Mouse (Mus musculus) midbrain, embryonic 16.5 days (tissue): ENCODE results near the gene Abcb8. TPM values are rescaled to one million over a fixed set of nuclear protein-coding genes. Genes with fewer than 3 reads are reported as not detected.
A peak's percentile ranks its signal among the peaks of the same experiment; 100 is the strongest.

ENCODE experiments used
- ATAC-seq: fragments of 200-750 bp; cut with Nextera tagmentation; 2 replicates; pipeline ENCODE4 v1.8.0; 2017; ENCODE audit warnings: moderate TSS enrichment
- H3K27ac ChIP-seq: fragments of 300-500 bp; sonication (generic); 2 replicates; pipeline ENCODE4 v1.5.1; 2014; ENCODE audit warnings: mild to moderate bottlenecking, low read length, mixed read lengths
- H3K27me3 ChIP-seq: fragments of 300-500 bp; sonication (generic); 2 replicates; pipeline ENCODE4 v1.6.1; 2014; ENCODE audit warnings: low read depth, low read length, mixed read lengths; ENCODE audit not compliant: control insufficient read depth, insufficient read depth
- H3K36me3 ChIP-seq: fragments of 300-500 bp; sonication (generic); 2 replicates; pipeline ENCODE4 v1.6.1; 2014; ENCODE audit warnings: mild to moderate bottlenecking, low read length, moderate library complexity, mixed read lengths; ENCODE audit not compliant: control insufficient read depth, insufficient read depth
- H3K4me1 ChIP-seq: fragments of 300-500 bp; sonication (generic); 2 replicates; pipeline ENCODE4 v1.6.1; 2014; ENCODE audit warnings: mild to moderate bottlenecking, low read length, mixed read lengths; ENCODE audit not compliant: control insufficient read depth, insufficient read depth
- H3K4me2 ChIP-seq: fragments of 300-500 bp; sonication (generic); 2 replicates; pipeline ENCODE4 v1.6.1; 2014; ENCODE audit warnings: mild to moderate bottlenecking, low read length, mixed read lengths
- H3K4me3 ChIP-seq: fragments of 300-500 bp; sonication (generic); 2 replicates; pipeline ENCODE4 v1.5.1; 2014; ENCODE audit warnings: low read depth, mild to moderate bottlenecking, low read length, moderate library complexity, mixed read lengths
- H3K9ac ChIP-seq: fragments of 300-500 bp; sonication (generic); 2 replicates; pipeline ENCODE4 v1.6.1; 2014; ENCODE audit warnings: low read depth, low read length, mixed read lengths
- H3K9me3 ChIP-seq: fragments of 300-500 bp; sonication (generic); replicated peaks from 2 replicates; pipeline ENCODE4 v1.6.1; 2014; ENCODE audit warnings: mild to moderate bottlenecking, low read length, mixed read lengths; ENCODE audit not compliant: control insufficient read depth, poor library complexity, severe bottlenecking
- WGBS: fragments of 180-500 bp; shearing (Covaris S2); extraction: QIAGEN DNeasy Blood & Tissue Kit; methylation state at CpG from one replicate; pipeline ENCODE4 v1.1.7; 2014; 5-methylcytosine and 5-hydroxymethylcytosine counted together
- polyA plus RNA-seq: library from polyadenylated mRNA; unstranded; fragments of >200 nt; fragmentation: Nextera tagmentation; extraction: Ambion mirVana; gene quantifications from 2 replicates; pipeline ENCODE4 v1.2.1, GENCODE M21; 2015

Gene Abcb8
- polyA plus RNA-seq, 1 experiment from 2014 or later: 54.9 TPM

GRCm38 (mm10) chr5:24451264-24452029 is 58.0 kb downstream of the Abcb8 start:
- Histone ChIP-seq H3K27ac (peak overlapping the region; percentile 83), H3K27me3 (no peaks in the 10 kb centered on the region), H3K4me2 (peak overlapping the region; percentile 95), H3K4me1 (peaks cover 46% of the 10 kb centered on the region), H3K36me3 (no peaks in the 10 kb centered on the region), H3K9me3 (no peaks in the 10 kb centered on the region), H3K9ac (peak overlapping the region; percentile 95), H3K4me3 (peak overlapping the region; percentile 93)
- peak; percentile 65 for ATAC-seq
- WGBS: 1% methylated on average over 32 of the region's 66 CpGs

GRCm38 (mm10) chr5:24452030-24452690 is 58.7 kb downstream of the Abcb8 start, which contains the start of gene Agap3:
TSS of gene Agap3 (plus strand) at chr5:24452177.
- Histone ChIP-seq H3K36me3 (no peaks in the 10 kb centered on the region), H3K4me3 (peak within 1 kb of the TSS; percentile 93), H3K4me2 (peak within 1 kb of the TSS; percentile 95), H3K27me3 (no peaks in the 10 kb centered on the region), H3K4me1 (peaks cover 40% of the 10 kb centered on the region), H3K9ac (peak within 1 kb of the TSS; percentile 95), H3K27ac (peak within 1 kb of the TSS; percentile 83), H3K9me3 (no peaks in the 10 kb centered on the region)
- 0% methylated on average over 44 of the region's 85 CpGs for WGBS
- peak; percentile 3 for ATAC-seq

- Histone ChIP-seq H3K9ac (peak overlapping the region; percentile 95), H3K4me3 (peak overlapping the region; percentile 93), H3K27me3 (no peaks in the 10 kb centered on the region), H3K27ac (peak overlapping the region; percentile 83), H3K4me1 (peaks cover 38% of the 10 kb centered on the region), H3K9me3 (no peaks in the 10 kb centered on the region), H3K36me3 (no peaks in the 10 kb centered on the region), H3K4me2 (peak overlapping the region; percentile 95)
- WGBS: under 1% methylated on average over 27 of the region's 29 CpGs
- ATAC-seq: peak; percentile 20
Observed at GRCm38 (mm10) chr5:24452691-24453233, 59.3 kb downstream of the Abcb8 start.

- Histone ChIP-seq H3K4me2 (peak overlapping the region; percentile 95), H3K9ac (peak overlapping the region; percentile 95), H3K4me3 (peak overlapping the region; percentile 93), H3K36me3 (no peaks in the 10 kb centered on the region), H3K27me3 (no peaks in the 10 kb centered on the region), H3K4me1 (peaks cover 35% of the 10 kb centered on the region), H3K27ac (peak overlapping the region; percentile 83), H3K9me3 (no peaks in the 10 kb centered on the region)
- ATAC-seq: peak; percentile 3; the same call in 1 of the 2 replicates
- 4% methylated on average over 5 of the region's 5 CpGs for WGBS
Observed at GRCm38 (mm10) chr5:24453283-24453984, 60.0 kb downstream of the Abcb8 start.

- H3K27ac ChIP-seq: peak overlapping the region; percentile 54; the same call in 1 of the 2 replicates
- no peaks in the 10 kb centered on the region for H3K9me3 ChIP-seq
- no peaks in the 10 kb centered on the region for H3K36me3 ChIP-seq
- peaks cover 35% of the 10 kb centered on the region for H3K4me1 ChIP-seq
- peak overlapping the region; percentile 93 for H3K4me3 ChIP-seq
- ATAC-seq: no peak
- H3K27me3 ChIP-seq: no peaks in the 10 kb centered on the region
- WGBS: 11% methylated on average over 2 of the region's 2 CpGs
- peak overlapping the region; percentile 95 for H3K9ac ChIP-seq
- peak overlapping the region; percentile 95 for H3K4me2 ChIP-seq
Observed at GRCm38 (mm10) chr5:24453985-24454303, 60.5 kb downstream of the Abcb8 start.

- H3K9me3 ChIP-seq: no peaks in the 10 kb centered on the region
- H3K9ac ChIP-seq: no peak overlapping the region
- no peak overlapping the region for H3K4me3 ChIP-seq
- H3K27me3 ChIP-seq: no peaks in the 10 kb centered on the region
- no peaks in the 10 kb centered on the region for H3K36me3 ChIP-seq
- peaks cover 35% of the 10 kb centered on the region for H3K4me1 ChIP-seq
- H3K27ac ChIP-seq: no peak overlapping the region
- no peak for ATAC-seq
- peak overlapping the region; percentile 95 for H3K4me2 ChIP-seq
- WGBS: 55% methylated on average over 3 of the region's 3 CpGs
Observed at GRCm38 (mm10) chr5:24455076-24455475, 61.6 kb downstream of the Abcb8 start.

- WGBS: 46% methylated on average over 7 of the region's 7 CpGs
- ATAC-seq: no peak
- H3K27ac ChIP-seq: no peak overlapping the region
- peak overlapping the region; percentile 40 for H3K9ac ChIP-seq
- H3K4me2 ChIP-seq: peak overlapping the region; percentile 95; the same call in 1 of the 2 replicates
- no peaks in the 10 kb centered on the region for H3K27me3 ChIP-seq
- H3K4me1 ChIP-seq: peaks cover 35% of the 10 kb centered on the region
- H3K36me3 ChIP-seq: no peaks in the 10 kb centered on the region
- H3K9me3 ChIP-seq: no peaks in the 10 kb centered on the region
- no peak overlapping the region for H3K4me3 ChIP-seq
Observed at GRCm38 (mm10) chr5:24455613-24456012, 62.1 kb downstream of the Abcb8 start.
